Mouse (Mus musculus) cerebellum, adult 2 months (tissue): ENCODE measurements around the gene Serpina10. TPM values are rescaled to one million over a fixed set of nuclear protein-coding genes. Genes with fewer than 3 reads are reported as not detected.

Source experiments
- DNase-seq, 2 experiments: peaks; one replicate each; pipeline ENCODE4 v3.0.0; 2021
- H3K27ac ChIP-seq: fragments of 200-500 bp; 2 replicates; pipeline ENCODE4 v1.5.1; 2012; ENCODE audit warnings: low read length, control low read depth, inconsistent platforms; ENCODE audit not compliant: insufficient read depth
- H3K27me3 ChIP-seq: fragments of 200-500 bp; 2 replicates; pipeline ENCODE4 v1.6.1; 2012; ENCODE audit warnings: inconsistent platforms, mild to moderate bottlenecking, low read length, moderate library complexity; ENCODE audit not compliant: control insufficient read depth, insufficient read depth
- H3K4me1 ChIP-seq: fragments of 200-500 bp; 2 replicates; pipeline ENCODE4 v1.6.1; 2011; ENCODE audit warnings: low read length; ENCODE audit not compliant: control insufficient read depth, insufficient read depth
- H3K4me3 ChIP-seq: fragments of 200-500 bp; replicated peaks from 2 replicates; pipeline ENCODE3; 2011; ENCODE audit warnings: mild to moderate bottlenecking, low read depth, low read length, control low read depth; ENCODE audit not compliant: insufficient read depth
- CTCF ChIP-seq: fragments of 200-500 bp; IDR thresholded peaks from 2 replicates; pipeline ENCODE4 v1.5.1; 2011; ENCODE audit warnings: low read depth, mild to moderate bottlenecking, control low read depth, low read length, moderate library complexity, borderline replicate concordance; ENCODE audit not compliant: insufficient read depth
- POLR2A ChIP-seq: fragments of 200-500 bp; IDR thresholded peaks from 2 replicates; pipeline ENCODE4 v1.6.1; 2011; ENCODE audit warnings: low read length, control low read depth, borderline replicate concordance; ENCODE audit not compliant: insufficient read depth
- WGBS: fragments of 180-500 bp; shearing (Covaris S2); methylation state at CpG from one replicate; pipeline ENCODE4 v1.1.7; 2018; 5-methylcytosine and 5-hydroxymethylcytosine counted together
- polyA plus RNA-seq: library from polyadenylated mRNA; depleted of rRNA; stranded (reverse); fragments of >200 nt; gene quantifications from 2 replicates; pipeline ENCODE4 v1.2.3, GENCODE M21; 2012

Serpina10 gene
- polyA plus RNA-seq, 1 experiment, result not detected

DNA sequence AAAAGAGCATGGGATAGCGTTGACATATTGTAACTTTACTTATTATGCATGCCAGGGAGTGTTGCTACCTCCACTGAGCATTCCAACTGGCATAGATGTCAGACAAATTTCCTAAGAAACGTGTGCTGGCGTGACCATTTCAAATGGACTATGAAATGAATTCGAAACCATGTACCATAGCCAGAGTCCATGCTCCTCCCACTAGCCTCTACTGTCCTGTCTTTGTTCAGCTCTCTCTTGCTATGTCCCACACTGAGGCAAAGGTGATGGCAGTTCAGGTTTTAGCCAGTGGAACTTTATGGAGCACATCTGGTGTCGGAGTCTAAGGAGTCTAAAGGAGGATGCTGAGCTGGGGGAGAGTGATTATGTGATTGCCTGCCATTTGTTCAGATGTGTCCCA is 28.8 kb upstream of the Serpina10 start:
- 65% methylated on average over 5 of the region's 5 CpGs for WGBS
- Histone ChIP-seq H3K27ac (no peak overlapping the region), H3K4me1 (no peaks in the 10 kb centered on the region), H3K27me3 (no peaks in the 10 kb centered on the region), H3K4me3 (no peak overlapping the region)
- DNase-seq, result no peak
- TF ChIP-seq CTCF, result no peak
- no peak for TF ChIP-seq POLR2A

DNA sequence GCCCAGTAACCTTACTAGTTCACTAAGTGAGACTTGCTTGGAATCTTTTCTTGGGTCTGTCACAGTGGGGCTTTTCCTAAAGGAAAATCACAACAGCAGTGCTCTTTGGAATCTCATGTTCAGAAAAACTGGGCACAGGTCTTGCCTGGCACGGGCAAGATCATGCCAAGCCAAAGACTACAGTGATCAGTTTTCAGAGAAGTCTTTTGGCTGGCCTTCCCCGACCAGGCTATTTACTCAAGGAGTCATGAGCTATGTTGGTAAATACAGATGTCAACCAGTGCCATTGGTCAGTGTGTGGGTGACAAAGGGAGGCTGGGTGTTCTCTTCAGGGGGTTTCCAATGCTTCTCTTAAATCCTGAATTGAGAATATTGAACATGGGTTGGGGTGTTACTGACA is 27.9 kb upstream of the Serpina10 start:
- Histone ChIP-seq H3K4me3 (no peak overlapping the region), H3K4me1 (no peaks in the 10 kb centered on the region), H3K27me3 (no peaks in the 10 kb centered on the region), H3K27ac (no peak overlapping the region)
- 23% methylated on average over 2 of the region's 2 CpGs for whole genome bisulfite sequencing
- TF ChIP-seq CTCF (no peak), POLR2A (no peak)
- DNase-seq, result no peak

DNA sequence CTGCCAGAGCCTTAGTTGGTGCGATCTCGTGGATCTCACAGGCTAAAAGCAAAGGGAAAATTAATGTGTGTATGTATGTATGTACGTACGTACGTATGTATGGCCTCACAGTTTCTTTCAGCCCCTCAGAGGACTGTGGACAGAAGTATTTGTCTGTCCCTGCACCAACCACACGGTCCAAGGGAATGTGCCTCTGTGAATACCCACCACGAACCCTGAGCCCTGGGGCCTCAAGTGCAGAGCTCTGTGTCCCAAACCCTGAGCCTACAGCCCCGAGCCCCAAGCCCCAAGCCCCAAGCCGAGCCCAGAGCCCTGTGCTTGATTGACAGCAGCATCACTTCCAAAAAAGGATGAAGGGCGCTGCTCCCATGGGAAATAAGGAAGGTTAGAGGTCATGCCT is 26.7 kb upstream of the Serpina10 start:
- Histone ChIP-seq H3K27ac (no peak overlapping the region), H3K4me3 (no peak overlapping the region), H3K4me1 (no peaks in the 10 kb centered on the region), H3K27me3 (no peaks in the 10 kb centered on the region)
- WGBS, result 78% methylated on average over 10 of the region's 10 CpGs
- DNase-seq, result no peak
- TF ChIP-seq POLR2A, result no peak

DNA sequence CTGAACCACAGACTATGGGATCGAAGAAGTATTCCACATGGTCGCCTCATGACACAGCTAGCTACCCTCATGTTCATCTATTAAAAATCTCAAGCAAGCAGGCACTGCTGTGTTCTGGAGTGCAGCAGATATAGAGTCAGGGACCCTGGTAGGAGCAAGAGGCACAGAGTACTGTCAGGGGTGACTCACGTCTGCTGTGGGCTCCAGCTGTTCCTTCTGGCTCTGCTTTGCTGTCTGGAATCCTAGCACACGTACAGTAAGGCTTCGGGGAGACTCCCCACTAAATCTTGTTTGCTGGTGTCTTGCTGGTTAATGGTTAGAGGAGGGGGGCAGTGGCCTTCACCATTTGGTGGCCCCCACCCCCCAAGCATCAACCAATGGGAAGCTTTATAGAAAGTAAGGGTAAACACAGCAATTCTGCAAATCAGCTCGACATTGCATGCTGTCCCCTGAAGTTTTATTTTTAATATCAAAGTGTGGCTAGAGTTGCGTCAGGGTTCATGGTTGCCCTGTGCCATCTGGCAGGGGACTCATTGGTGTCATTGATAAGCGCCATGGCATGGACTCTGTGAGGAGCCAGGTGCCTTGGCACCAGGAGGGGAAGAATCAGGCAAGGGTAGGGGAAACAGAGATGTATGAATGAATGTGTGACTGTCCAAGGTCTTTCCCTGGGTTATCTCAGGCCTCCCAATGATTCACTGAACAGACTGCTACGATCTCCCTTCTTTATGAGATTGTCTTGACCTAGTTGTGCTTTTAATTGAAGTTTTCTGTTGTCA is 25.8 kb upstream of the Serpina10 start, which contains the start of gene Serpina6:
Serpina6 (minus strand) TSS at position 365 of the 779 bp plus-strand sequence.
- Histone ChIP-seq H3K4me1 (no peaks in the 10 kb centered on the region), H3K4me3 (no peak within 1 kb of the TSS), H3K27ac (no peak within 1 kb of the TSS), H3K27me3 (no peaks in the 10 kb centered on the region)
- WGBS, result 41% methylated on average over 9 of the region's 9 CpGs
- DNase-seq, result no peak
- TF ChIP-seq CTCF, result no peak
- no peak for TF ChIP-seq POLR2A

DNA sequence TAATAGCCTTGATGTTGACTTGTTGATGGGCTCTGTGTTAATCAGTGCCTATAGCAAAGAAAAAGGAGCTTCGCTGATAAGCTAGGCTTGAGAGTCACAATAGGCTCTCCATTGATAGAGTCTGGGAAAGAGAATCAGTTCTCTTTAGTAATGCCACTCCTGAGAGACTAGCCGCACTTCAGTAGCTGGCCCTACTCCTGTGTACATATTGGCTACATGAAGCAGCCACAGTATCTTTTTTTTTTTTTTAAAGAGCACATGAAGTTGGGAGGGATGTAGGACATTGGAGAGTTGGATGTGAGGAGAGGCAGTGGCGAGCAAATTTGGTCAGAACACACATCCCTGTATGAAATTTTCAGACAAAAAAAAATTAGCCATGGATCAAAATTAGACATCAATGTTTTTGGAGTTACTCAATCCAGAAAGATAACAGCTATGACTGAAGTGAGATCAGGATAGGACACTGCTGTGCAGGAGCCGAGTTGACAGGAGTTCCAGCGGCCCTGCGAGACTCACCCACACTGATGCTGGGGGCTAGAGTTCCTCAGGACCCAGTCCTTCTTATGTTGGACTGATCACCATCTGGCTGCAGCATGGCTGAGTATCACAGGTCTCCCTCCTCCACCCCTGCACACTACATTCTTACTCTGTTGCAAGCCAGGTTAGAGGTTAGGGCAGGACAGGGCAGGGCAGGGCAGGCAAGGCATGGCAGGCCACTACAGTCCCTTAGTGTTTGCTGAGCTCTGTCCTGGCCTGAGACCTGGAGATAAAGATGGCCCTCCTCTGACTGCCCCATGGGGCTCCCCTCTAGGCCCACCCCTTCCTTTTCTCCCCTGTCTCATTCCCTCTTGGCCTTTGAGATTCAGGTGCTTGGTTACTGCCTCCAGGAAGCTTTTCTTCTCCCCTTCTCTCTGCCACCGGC is 24.1 kb upstream of the Serpina10 start:
- Histone ChIP-seq H3K4me1 (no peaks in the 10 kb centered on the region), H3K27ac (no peak overlapping the region), H3K4me3 (no peak overlapping the region), H3K27me3 (no peaks in the 10 kb centered on the region)
- TF ChIP-seq CTCF, result no peak
- TF ChIP-seq POLR2A, result no peak
- 87% methylated on average over 7 of the region's 7 CpGs for WGBS
- no peak for DNase-seq

DNA sequence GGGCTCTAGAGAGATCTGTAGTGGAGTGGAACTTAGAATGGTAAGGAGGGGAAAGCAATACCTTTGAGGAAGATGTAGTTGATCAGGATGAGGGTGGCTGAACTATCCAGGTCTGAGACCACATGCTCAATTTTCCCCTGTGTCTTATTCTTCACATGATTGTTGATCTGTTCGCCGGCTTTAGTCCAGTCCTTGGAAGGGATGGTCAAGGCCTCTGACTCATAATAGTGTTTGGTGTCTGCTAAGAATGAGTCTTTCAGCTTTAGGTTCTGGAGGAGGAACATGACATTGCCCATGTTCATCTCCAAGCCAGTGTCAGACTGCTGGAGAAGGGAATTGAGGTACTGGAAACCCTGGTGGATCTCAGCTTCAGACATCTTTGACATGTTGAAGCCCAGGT is 22.6 kb upstream of the Serpina10 start:
- Histone ChIP-seq H3K4me1 (no peaks in the 10 kb centered on the region), H3K27me3 (no peaks in the 10 kb centered on the region), H3K4me3 (no peak overlapping the region), H3K27ac (no peak overlapping the region)
- DNase-seq, result no peak
- WGBS, result 95% methylated on average over 2 of the region's 2 CpGs
- no peak for TF ChIP-seq POLR2A
- no peak for TF ChIP-seq CTCF

DNA sequence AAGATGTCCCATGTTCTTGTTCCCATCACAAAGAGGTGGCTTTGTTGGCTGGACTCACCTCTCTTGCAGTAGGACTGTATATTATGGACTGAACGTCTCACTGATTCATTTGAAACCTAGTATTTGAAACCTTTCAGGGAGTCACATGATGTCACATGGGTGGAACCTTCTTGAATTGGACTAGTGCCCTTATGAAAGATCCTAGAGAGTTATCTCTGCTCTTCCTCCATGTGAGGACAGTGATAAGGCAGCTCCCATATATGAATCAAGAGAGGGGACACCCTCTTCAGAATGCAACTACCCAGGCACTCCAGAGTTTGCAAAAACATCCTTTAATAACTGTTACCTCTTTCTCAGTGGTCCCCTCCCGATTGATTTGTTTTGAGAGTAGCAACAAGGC is 15.1 kb upstream of the Serpina10 start:
- TF ChIP-seq CTCF (no peak), POLR2A (no peak)
- WGBS, result 77% methylated on average over 2 of the region's 2 CpGs
- Histone ChIP-seq H3K4me3 (no peak overlapping the region), H3K27ac (no peak overlapping the region), H3K27me3 (no peaks in the 10 kb centered on the region), H3K4me1 (no peaks in the 10 kb centered on the region)
- no peak for DNase-seq

DNA sequence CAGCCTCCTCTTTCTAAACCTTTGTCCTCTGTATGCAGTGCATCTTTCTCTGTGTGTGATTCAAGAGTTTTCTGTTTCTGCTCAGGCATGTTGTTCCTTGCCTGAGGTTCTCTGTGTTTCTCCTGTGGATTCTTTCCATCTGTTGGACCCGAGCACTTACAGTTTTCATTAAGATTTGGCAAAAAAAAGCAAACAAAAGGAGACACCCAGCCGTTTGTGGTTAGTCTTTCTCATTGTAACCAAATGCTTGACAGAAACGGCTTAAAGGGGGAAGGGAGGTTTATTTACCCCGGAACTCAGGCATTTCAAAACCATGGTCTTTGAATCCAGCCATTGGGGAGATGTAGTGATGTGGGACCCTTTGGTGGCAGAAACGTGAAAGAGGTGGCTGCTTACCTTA is 13.4 kb upstream of the Serpina10 start:
- TF ChIP-seq POLR2A, result no peak
- no peak for TF ChIP-seq CTCF
- H3K27me3 ChIP-seq, result no peaks in the 10 kb centered on the region
- no peak overlapping the region for H3K27ac ChIP-seq
- WGBS, result 25% methylated on average over 5 of the region's 5 CpGs
- no peak for DNase-seq
- H3K4me1 ChIP-seq, result no peaks in the 10 kb centered on the region
- H3K4me3 ChIP-seq, result no peak overlapping the region
